Mouse (Mus musculus) cerebellum, postnatal 36 days (tissue): ENCODE measurements around the gene Pik3c2b.
"Not testable (repeated sequence)": the region's sequence is repeated elsewhere in the genome, so short reads cannot be mapped to it uniquely, and the experiment has no call there.

Experiments used
- DNase-seq, 2 experiments: peaks; one replicate each; pipeline ENCODE4 v3.0.0; 2021 to 2022; ENCODE audit warnings: mixed read lengths in 2 of 2

The Pik3c2b gene

GRCm38 (mm10) chr1:133045011-133045860 lies at the start of gene Pik3c2b:
Gene Pik3c2b, plus strand, starts transcription at chr1:133045667.
- no peak for DNase-seq

- no peak for DNase-seq
Measured at GRCm38 (mm10) chr1:133000347-133000746, 45.1 kb upstream of the Pik3c2b start.

GRCm38 (mm10) chr1:133006571-133006970 lies 38.9 kb upstream of the Pik3c2b start:
- no peak for DNase-seq

- DNase-seq = no peak
Measured at GRCm38 (mm10) chr1:133011955-133012841, 33.3 kb upstream of the Pik3c2b start.

- DNase-seq = no peak
Measured at GRCm38 (mm10) chr1:133013331-133013730, 32.1 kb upstream of the Pik3c2b start.

GRCm38 (mm10) chr1:133014196-133014595 lies 31.3 kb upstream of the Pik3c2b start:
- DNase-seq = no peak

GRCm38 (mm10) chr1:133016775-133017428 lies 28.6 kb upstream of the Pik3c2b start:
- DNase-seq = no peak

GRCm38 (mm10) chr1:133018580-133018979 lies 26.9 kb upstream of the Pik3c2b start:
- DNase-seq = no peak

- no peak for DNase-seq
Measured at GRCm38 (mm10) chr1:133019312-133019711, 26.2 kb upstream of the Pik3c2b start.

GRCm38 (mm10) chr1:133020137-133020894 lies 25.2 kb upstream of the Pik3c2b start:
- DNase-seq = no peak

GRCm38 (mm10) chr1:133021391-133021790 lies 24.1 kb upstream of the Pik3c2b start:
- no peak for DNase-seq

- not testable (repeated sequence) for DNase-seq
Measured at GRCm38 (mm10) chr1:133021971-133022370, 23.5 kb upstream of the Pik3c2b start.

GRCm38 (mm10) chr1:133023723-133024122 lies 21.7 kb upstream of the Pik3c2b start:
- not testable (repeated sequence) for DNase-seq

GRCm38 (mm10) chr1:133024426-133024825 lies 21.0 kb upstream of the Pik3c2b start:
- DNase-seq = no peak

- DNase-seq = peak; percentile 80 to 86
Measured at GRCm38 (mm10) chr1:133025051-133025795, 20.2 kb upstream of the Pik3c2b start.

GRCm38 (mm10) chr1:133025796-133026190 lies 19.7 kb upstream of the Pik3c2b start:
- not testable (repeated sequence) for DNase-seq

- DNase-seq = no peak
Measured at GRCm38 (mm10) chr1:133027126-133027525, 18.3 kb upstream of the Pik3c2b start.

GRCm38 (mm10) chr1:133027980-133028379 lies 17.5 kb upstream of the Pik3c2b start:
- DNase-seq = no peak

GRCm38 (mm10) chr1:133029744-133030143 lies 15.7 kb upstream of the Pik3c2b start:
- no peak for DNase-seq

- no peak for DNase-seq
Measured at GRCm38 (mm10) chr1:133030461-133030860, 15.0 kb upstream of the Pik3c2b start, which contains the start of gene Mdm4. Gene Mdm4, minus strand, starts transcription at chr1:133030561.

GRCm38 (mm10) chr1:133032981-133033315 lies 12.5 kb upstream of the Pik3c2b start:
- DNase-seq = no peak
